Mouse (Mus musculus) intestine, postnatal 0 days (tissue): ENCODE measurements at regions not wholly inside any gene's neighbourhood (a gene's known extent, or its start where the extent isn't known, plus 50 kb on each side); places are given as distances from the start of the nearest gene placed in this dataset.

Source experiments
- ATAC-seq: fragments of 200-750 bp; cut with Nextera tagmentation; 2 replicates; pipeline ENCODE4 v1.8.0; 2017; ENCODE audit warnings: mild to moderate bottlenecking, moderate TSS enrichment, moderate library complexity
- H3K27ac ChIP-seq: fragments of 300-500 bp; sonication (generic); 2 replicates; pipeline ENCODE4 v1.5.1; 2014; ENCODE audit warnings: mild to moderate bottlenecking, low read depth, low read length, moderate library complexity
- H3K27me3 ChIP-seq: fragments of 300-500 bp; sonication (generic); replicated peaks from 2 replicates; pipeline ENCODE4 v1.6.1; 2014; ENCODE audit warnings: low read length, mixed read lengths; ENCODE audit not compliant: control insufficient read depth, insufficient read depth
- H3K36me3 ChIP-seq: fragments of 300-500 bp; sonication (generic); 2 replicates; pipeline ENCODE4 v1.6.1; 2014; ENCODE audit warnings: mild to moderate bottlenecking, moderate library complexity; ENCODE audit not compliant: control insufficient read depth, insufficient read depth
- H3K4me1 ChIP-seq: fragments of 300-500 bp; sonication (generic); replicated peaks from 2 replicates; pipeline ENCODE4 v1.6.1; 2014; ENCODE audit warnings: antibody characterized with exemption, low read length, mixed read lengths; ENCODE audit not compliant: control insufficient read depth, insufficient read depth
- H3K4me2 ChIP-seq: fragments of 300-500 bp; sonication (generic); replicated peaks from 2 replicates; pipeline ENCODE4 v1.6.1; 2014; ENCODE audit warnings: low read depth, mild to moderate bottlenecking, moderate library complexity
- H3K4me3 ChIP-seq: fragments of 300-500 bp; sonication (generic); 2 replicates; pipeline ENCODE4 v1.5.1; 2014; ENCODE audit warnings: low read depth, low read length
- H3K9ac ChIP-seq: fragments of 300-500 bp; sonication (generic); 2 replicates; pipeline ENCODE4 v1.6.1; 2014; ENCODE audit warnings: mild to moderate bottlenecking, low read depth, low read length
- H3K9me3 ChIP-seq: fragments of 300-500 bp; sonication (generic); 2 replicates; pipeline ENCODE4 v1.6.1; 2016; ENCODE audit warnings: mixed run types; ENCODE audit not compliant: control insufficient read depth
- CTCF ChIP-seq: sonication (generic); IDR thresholded peaks from 2 replicates; pipeline ENCODE4 v1.5.1; 2016; ENCODE audit warnings: low read depth, mild to moderate bottlenecking, control low read depth, antibody characterized with exemption, moderate library complexity
- WGBS: fragments of 180-500 bp; shearing (Covaris S2); extraction: QIAGEN DNeasy Blood & Tissue Kit; methylation state at CpG from one replicate; pipeline ENCODE4 v1.1.7; 2014; 5-methylcytosine and 5-hydroxymethylcytosine counted together

GRCm38 (mm10) chr17:76451296-76451834, 899.6 kb upstream of the Fam98a start:
- Histone ChIP-seq H3K4me1 (no peaks in the 10 kb centered on the region), H3K4me2 (no peak overlapping the region), H3K4me3 (no peak overlapping the region), H3K36me3 (no peaks in the 10 kb centered on the region), H3K27ac (no peak overlapping the region), H3K9me3 (no peaks in the 10 kb centered on the region), H3K9ac (no peak overlapping the region), H3K27me3 (no peaks in the 10 kb centered on the region)
- TF ChIP-seq CTCF: no peak
- WGBS: 87% methylated on average over 4 of the region's 4 CpGs
- no peak for ATAC-seq
